Mouse (Mus musculus): ENCODE measurements around the gene Gigyf2.

Gigyf2 gene

DNA sequence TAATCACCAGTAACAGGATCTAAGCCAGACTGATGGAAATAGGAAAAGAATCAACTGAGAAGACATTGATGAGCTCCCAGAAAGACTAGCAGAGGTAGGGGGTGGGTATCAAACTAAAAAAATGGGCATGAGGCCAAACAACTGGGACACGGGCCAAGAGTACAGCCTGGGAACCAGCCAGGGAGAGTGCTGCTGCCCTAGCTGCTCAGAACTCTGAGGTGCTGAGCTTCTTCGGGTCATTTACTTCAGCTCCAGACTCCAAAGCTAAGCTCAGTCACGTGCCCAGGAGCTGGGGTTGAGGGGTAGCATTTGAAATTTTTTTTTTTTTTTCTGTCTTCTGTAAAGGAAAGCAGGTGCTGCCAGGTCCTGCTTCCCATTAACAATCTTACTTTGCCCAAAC, 10.1 kb upstream of the Gigyf2 start:
- no peak for DNase-seq (ENCODE audit: low spot score)

DNA sequence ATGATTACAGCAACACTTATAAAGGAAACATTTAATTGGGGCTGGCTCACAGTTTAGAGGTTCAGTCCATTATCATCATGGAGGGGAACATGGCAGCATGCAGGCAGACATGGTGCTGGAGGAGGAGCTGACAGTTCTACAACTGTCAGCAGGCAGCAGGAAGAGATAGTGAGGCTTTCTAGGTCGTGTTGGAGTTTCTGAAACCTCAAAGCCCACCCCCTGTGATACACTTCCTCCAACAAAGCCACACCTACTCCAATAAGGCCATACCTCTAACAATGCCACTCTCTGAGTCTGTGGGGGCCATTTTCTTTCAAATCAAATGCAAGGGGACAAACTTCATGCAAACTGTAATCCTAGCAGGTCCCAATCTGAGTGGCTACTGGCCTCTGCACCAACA, 5.7 kb upstream of the Gigyf2 start:
- no peak for DNase-seq (ENCODE audit: low spot score)

DNA sequence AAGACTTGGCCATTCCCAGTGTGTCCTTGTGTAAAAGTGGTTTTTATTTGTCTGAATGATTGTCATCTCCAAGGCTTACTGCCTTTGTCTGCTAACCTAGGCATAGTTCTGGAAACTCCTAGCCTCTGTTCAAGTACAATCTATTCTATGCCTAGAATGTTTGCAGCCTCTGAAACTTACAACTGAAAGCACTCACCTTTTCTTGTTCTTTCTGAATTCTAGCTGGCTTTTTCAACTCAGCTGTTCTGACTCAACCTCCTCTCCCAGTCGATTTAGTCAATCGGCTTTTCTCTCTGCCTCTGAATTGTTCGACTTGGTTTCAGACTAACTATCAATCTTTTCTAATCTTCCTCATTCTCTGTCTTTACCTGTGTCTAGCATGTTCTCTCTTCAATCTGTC, 4.0 kb upstream of the Gigyf2 start:
- no peak for DNase-seq (ENCODE audit: low spot score)

DNA sequence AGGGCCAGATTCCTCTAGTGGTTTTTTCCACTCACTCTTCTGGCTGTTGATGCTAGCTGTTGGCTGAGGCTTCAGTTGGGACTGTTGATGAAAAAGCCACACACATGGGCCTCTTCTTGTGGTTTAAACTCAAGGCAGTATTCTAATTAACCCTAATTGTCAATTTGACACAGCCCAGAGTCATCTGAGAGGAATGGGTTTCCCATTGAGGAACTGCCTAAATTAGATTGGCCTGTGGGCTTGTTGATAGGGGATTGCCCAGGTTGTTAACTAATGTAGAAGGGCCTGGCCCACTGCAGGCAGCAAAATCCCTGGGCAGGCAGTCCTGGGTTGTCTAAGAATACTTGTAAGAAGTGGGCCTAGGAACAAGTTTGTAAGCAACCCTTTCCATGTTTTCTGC, 2.1 kb upstream of the Gigyf2 start:
- no peak for DNase-seq (ENCODE audit: low spot score)

DNA sequence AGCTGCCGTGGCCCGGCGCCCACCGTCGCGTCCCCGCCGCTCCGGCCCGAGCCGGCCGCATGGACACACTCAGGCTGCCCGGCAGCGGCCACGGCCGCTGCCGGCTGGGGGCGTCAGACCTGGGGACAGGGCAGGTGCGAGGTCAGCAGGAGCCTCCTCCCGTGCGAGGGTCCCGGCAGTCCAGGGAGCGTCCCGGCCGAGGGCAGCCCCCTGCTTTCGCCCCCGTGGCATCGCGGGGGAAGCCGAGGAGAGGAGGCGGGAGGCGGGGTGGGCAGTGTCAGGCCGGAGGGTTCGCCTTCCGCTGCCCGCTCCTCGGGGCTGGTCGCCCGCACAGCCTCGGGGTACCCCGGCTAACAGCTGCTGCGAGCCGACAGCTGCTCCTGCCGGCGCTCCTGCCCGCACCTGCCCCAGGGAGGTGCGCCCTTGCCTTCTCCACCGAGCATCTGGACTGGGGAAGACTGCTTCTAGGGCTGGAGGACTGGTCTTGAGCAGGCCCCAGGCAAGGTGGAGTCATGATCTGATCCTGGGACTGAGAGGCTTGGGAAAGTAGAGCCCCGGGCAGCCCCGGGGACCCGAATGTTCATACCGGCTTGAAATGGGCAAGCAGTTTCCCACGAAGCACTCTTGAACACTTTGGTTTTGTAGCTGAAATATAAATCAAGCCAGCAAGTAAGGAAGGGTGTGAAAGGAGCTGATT, 515 bp downstream of the Gigyf2 start:
- peak; percentile 39 for DNase-seq (ENCODE audit: low spot score)

DNA sequence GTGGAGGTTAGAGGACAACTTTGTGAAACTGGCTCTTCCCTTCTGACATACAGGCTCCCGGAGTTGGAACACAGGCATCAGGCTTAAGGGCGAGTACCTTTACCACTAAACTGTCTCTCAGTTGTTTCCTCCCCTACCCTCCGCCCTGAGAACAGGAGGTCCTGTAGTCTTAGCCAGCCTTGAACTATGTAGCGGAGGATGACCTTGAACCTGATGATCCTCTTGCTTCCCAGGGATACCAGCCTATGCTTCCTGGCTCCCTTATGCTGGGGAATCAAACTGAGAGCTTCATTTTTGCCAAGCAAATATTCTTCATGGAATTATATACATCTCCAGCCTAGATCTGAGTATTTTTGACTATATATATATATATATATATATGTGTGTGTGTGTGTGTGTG, 5.0 kb downstream of the Gigyf2 start:
- no peak for DNase-seq (ENCODE audit: low spot score)

DNA sequence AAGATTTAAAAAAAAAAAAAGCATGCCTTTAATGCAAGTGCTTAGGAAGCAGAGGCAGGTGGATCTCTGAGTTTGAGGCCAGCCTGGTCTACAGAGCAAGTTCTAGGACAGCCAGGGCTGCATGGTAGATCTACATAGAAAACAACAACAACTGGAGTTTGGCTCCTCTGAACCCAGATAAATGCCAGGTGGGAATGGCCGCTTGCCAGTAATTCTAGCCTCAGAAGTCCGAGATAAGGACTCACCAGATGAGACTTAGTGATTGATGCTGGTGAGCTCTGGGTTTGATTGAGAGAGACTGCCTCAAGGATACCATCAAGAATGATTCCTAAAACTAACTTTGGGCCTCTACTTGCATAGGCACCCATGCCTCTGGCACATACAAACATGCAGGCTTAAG, 23.8 kb downstream of the Gigyf2 start:
- no peak for DNase-seq (ENCODE audit: low spot score)

DNA sequence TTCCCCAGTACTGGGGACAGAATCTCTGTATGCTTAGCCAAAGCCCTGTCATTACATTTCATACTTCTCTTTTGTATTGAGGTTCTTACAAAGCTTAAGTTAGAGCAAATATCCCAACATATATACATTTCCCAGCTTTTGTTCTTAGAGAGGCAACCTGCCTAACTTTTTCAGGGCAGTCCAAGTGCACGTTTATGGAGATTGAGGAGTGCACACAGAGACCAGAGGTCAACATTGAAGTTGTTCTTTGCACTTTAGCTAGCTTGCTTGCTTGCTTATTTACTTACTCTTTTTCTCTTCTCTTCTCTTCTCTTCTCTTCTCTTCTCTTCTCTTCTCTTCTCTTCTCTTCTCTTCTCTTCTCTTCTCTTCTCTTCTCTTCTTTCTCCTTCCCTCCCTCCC, 33.5 kb downstream of the Gigyf2 start:
- no peak for DNase-seq (ENCODE audit: low spot score)

DNA sequence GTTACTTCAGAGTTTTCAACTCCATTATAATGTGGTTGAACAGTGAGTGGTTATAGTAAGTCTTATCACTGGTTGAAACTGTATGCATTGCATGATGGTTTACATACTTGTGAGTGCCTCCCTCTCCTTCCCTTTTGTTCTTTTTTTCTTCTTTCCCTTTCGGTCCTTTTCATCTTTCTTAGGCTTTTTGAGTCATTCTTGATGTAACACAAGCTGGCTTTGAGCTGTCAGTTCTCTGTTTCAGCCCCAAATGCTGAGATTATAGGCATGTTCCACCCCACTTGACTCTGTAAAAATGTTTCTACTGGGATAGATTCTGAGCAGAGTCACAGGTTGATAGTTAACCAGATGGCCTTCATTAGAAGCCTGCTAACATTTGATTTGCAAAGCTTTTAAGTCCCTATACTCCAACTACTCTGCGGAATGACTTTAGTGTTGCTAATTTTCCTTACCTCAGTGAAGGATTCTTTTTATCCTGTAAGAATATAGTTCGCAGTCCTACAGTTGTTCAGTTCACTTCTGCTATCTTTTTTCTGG, 51.3 kb downstream of the Gigyf2 start:
- no peak for DNase-seq (ENCODE audit: low spot score)

DNA sequence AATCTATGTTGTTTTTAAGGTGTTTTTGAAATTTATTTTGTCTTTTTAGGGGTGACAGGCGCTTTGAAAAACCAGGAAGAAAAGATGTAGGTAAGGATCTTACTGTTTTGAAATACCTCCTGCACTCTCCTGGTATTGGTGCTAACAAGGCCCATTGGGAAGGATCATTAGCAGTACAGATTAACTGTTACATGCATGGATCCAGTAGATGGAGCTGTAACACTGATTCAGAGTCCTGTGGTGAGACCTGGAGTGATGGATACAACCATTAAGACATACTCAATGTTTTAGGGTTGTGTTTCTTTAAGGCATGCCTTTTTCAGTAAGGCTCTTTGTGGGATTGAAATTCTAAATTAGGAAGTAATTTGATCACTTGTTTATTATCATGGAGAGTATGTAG, 53.1 kb downstream of the Gigyf2 start:
- DNase-seq (ENCODE audit: low spot score): peak; percentile 28

DNA sequence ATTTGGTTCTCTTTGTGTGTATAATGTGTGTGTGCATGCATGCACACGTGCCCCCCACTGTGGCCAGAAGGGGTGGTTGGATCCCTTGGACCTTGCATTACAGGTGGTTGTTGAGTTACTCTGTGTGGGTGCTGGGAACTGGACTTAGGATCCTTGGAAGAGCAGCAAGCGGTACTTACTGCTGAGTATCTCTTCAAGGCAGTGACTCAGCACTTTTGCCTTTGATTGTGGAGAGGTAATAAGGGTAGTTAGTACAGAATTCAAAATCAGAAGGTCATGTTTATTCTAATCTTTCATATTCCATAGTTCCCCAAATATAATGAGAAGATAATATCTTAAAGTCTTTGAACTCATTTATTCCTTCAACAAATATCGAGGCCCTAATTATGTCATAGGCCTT, 54.4 kb downstream of the Gigyf2 start:
- no peak for DNase-seq (ENCODE audit: low spot score)

DNA sequence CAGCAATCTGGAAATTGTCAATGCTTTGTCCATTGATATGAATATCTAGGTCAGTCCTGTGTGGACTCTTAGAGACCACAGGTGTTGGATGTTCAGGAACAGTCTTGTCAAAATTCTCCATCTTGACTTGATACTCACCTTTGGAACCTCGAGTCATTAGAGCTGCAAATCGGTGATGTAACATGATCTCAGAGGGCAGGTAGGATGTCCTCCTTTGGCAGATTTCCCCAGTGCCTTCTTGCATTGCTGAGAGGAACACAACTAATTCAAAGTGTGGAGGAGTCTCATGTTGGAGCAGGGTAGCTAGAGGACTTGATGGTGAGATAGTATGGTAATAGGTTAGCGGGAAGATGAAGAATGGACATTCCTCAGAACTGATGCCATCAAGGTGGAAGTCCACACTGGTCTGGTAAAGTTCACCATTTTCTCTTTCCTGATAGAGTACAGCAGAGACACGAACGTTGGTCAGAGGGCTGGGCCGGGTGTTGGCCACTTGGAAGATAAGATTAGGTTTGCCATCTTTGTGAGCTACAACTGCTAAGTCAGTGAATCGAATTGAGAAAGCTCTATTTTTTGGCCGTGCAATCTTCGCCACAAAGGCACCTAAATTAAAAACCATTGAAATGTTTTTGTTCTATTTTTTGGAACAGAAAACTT, 59.8 kb downstream of the Gigyf2 start:
- no peak for DNase-seq (ENCODE audit: low spot score)

DNA sequence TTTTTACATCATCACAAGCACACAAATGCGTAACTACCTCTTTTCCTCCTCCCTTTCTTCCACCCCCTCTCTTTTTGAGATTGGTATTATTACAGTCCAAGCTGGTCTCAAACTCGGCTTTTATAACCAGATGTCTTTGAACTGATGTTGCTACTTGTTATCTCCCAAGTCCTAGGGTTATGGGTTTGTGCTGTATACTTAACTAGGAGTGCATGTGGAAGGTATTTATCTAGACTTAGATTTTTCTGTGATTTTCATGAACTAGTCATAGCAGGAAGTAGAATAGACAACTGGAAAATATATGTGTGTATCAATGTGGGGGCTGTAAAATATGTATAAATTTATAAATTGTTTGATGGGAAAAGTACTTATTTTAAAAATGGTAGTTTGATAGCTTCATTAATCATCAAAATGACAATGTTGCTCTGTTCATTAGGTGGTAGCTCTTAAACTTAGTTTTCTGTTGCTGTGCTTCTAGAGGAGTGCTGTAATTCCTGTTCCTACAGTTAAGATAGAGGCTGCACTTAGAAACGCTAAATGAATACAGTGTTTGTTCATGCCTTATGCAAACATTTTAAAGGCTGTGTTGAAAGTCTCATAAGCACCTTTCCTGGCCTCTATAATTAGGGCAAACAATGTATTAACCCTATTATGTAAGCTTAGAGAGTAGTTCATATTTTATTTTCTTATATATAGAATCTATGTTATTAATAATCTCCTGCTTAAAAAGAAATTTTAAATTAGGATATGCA, 66.8 kb downstream of the Gigyf2 start:
- no peak for DNase-seq (ENCODE audit: low spot score)

DNA sequence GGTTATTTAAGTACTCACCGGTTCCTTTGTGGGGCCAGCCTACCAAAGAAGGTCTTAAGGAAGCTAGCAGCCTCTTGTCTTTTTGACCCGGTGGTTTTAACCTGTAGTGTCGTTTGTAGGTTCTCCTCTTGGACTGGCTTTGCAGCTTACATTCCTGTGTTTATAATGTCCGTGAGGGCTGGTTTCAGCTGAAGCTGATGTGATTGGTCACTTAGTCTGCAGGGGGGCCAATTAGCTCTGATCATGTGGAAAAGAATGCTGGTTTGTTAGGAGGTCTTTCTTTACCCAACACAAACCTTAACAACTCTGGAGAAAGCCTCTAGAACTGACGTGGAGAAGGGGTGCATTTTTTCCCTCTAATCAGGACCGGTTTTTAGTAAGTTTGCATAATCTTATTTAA, 67.8 kb downstream of the Gigyf2 start, which contains the start of gene Kcnj13:
Gene Kcnj13, minus strand, starts transcription at position 136 of the 400 bp plus-strand sequence.
- peak; percentile 38 for DNase-seq (ENCODE audit: low spot score)

DNA sequence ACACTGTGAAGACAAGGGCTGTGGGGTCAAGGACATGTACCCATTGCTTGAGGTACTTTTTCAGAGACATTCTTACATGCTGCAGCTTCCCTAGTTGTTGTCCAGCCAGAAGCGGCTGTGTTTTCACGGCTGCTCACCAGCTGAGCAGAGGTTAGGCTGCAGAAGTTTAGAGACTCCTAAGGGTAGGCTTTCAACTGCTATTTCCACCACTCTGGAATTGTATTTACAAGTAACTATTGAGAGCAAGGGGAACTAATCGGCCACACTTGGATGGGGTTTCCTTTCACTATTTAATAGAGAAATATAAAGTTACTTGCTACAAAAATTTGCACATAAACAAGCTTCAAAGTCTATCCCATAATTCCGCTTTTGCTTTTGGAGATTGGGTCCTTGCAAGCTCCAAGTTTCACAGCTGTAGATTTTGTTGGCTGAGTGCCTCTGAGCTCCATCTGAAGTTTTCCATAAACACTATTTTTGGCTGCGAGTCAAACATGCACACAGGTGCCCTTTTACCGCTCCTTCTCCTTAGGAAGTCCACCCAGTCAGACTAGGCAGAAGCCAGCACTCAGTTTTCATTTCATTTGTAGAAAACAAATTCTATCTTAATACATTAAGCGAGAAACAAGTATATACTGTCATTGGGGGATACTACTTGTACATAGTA, 70.3 kb downstream of the Gigyf2 start:
- no peak for DNase-seq (ENCODE audit: low spot score)

DNA sequence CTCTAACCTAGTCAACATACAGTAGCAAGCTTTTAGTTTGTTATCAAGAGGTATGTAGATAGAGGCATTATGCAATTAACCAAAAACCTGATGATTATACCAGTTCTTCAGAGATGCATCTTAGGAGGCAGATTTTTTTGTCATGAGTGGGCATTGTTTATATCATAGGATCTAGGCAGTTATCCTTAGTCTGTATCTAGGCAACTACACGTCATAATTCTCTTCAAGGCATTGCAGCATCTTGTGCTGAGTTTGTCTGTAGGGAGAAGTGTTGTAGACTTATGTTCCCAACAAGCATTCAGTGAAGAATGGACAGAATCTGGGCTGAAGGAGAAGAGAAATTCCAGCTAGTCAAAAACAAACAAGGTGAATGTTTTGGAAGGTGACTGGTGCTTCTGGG, 77.9 kb downstream of the Gigyf2 start:
- DNase-seq (ENCODE audit: low spot score): no peak

DNA sequence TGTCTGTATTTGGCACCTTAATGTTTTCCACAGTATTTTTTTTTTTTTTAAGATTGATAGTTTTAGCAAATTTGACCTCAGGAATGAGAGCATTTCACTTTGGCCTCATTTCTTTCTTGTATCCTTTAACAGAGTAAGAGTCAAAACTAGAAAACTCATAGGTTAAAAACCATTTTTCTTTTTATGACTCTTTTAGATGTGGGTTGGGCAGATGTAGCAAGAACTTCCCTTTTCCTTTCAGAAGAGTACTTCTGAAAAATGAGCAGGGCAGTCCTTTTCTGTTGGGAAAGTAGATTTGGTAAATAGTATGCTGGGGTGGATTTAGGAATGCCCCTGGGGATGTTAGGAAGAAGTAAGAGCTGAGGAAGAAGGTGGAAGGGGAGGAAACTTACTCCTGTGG, 79.2 kb downstream of the Gigyf2 start:
- DNase-seq (ENCODE audit: low spot score): no peak

DNA sequence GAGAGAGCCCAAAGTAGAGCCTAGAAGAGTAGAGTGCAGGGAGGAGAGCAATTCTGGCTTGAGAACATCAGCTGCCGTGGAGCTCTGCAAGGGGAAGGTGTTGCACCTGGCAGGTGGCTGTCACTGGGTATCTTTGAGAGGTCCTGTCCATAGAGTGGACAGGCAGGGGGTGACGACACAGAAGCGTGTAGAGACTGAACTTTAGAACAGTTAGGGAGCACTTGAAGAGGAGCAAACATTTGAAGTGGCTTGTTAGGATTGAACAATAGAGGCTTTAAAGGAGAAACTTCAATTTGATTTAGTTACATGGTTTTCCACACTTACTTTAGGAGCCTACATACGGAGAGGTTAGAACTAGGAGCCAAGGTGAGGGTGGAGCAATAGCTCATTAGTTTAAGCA, 82.6 kb downstream of the Gigyf2 start:
- DNase-seq (ENCODE audit: low spot score): no peak

DNA sequence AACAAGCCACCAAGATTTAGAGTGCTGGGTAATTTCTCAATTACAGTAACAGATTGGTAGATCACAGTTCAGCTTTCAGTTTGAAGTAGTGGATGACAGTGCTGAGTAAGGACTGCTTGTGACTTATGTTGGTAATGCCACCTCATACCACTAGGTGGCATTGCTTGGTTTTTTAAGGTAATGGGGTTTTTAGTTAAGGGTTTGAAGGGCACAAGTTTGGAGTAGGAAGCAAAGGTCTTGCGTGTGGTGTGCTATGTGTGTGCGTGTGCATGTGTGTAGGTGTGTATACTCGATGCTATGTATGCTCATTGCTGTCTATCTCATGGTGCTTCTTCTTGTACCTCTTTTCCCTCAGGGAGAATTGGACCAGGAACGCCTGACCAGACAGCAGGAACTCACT, 91.9 kb downstream of the Gigyf2 start:
- DNase-seq (ENCODE audit: low spot score): peak; percentile 69

DNA sequence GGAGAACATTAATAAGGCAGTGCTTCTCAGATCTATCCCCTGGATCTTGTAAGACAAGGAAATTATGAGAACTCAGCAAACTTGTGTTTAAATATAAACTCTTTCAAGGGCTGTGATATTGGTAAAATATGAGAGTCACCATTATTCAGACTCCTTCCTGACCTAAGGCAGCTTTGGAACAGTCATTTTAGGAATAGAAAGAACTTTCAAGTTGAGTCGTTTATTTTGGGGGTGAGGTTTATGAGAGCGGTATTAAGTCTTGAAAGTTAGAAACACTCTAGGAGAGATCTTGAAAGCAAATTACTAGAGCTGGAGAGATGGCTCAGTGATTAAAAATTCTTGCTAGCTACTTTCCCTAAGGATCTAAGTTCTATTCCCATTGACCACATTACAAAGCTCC, 108.3 kb downstream of the Gigyf2 start:
- no peak for DNase-seq (ENCODE audit: low spot score)

DNA sequence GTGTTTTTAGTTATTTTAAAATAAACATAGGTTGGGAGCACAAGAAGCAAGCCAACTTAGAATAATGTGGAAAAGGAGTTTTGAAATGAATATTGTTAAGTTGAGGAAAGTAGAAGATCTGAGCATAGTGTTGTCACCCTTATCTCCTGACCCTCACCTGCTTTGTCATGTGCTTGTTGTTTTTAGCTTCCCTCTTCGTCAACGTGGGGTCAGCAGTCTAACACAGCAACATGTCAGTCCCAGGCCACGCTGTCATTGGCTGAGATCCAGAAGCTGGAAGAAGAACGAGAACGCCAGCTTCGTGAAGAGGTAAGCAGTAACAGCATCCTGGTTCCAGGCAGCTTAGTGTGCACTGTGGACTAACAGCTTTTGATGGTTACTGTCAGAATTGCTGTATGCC, 109.8 kb downstream of the Gigyf2 start:
- DNase-seq (ENCODE audit: low spot score): no peak

All from embryo, embryonic 10 days (tissue).